Mouse (Mus musculus) erythroblast, embryonic 14.5 days (primary cell): Measurements from ENCODE around the gene Tubgcp3. TPM values are rescaled to one million over a fixed set of nuclear protein-coding genes. Genes with fewer than 3 reads are reported as not detected.

Experiments
- H3K27me3 ChIP-seq: 2 replicates; pipeline ENCODE4 v1.6.1; 2012; ENCODE audit warnings: inconsistent platforms; ENCODE audit not compliant: control insufficient read depth
- H3K36me3 ChIP-seq: 2 replicates; pipeline ENCODE4 v1.6.1; 2012; ENCODE audit warnings: mild to moderate bottlenecking, inconsistent platforms; ENCODE audit not compliant: control insufficient read depth
- H3K4me1 ChIP-seq: 2 replicates; pipeline ENCODE4 v1.6.1; 2012; ENCODE audit warnings: inconsistent platforms; ENCODE audit not compliant: control insufficient read depth
- H3K4me3 ChIP-seq: replicated peaks from 2 replicates; pipeline ENCODE3; 2012; ENCODE audit warnings: moderate library complexity, mild to moderate bottlenecking, inconsistent platforms
- H3K9me3 ChIP-seq: 2 replicates; pipeline ENCODE4 v1.6.1; 2012; ENCODE audit warnings: low read length, inconsistent platforms, mixed read lengths; ENCODE audit not compliant: control insufficient read depth
- GATA1 ChIP-seq: IDR thresholded peaks from 2 replicates; pipeline ENCODE4 v1.6.1; 2012; ENCODE audit warnings: low read length, inconsistent platforms, mixed read lengths
- TAL1 ChIP-seq: IDR thresholded peaks from 3 replicates; pipeline ENCODE4 v1.6.1; 2012; ENCODE audit warnings: low read length, inconsistent platforms, mixed read lengths
- polyA plus RNA-seq: library from polyadenylated mRNA; stranded (reverse); fragments of >175 nt; gene quantifications from 2 replicates; pipeline ENCODE4 v1.2.3, GENCODE M21; 2012

Gene Tubgcp3
- polyA plus RNA-seq, 1 experiment = 4.5 TPM

DNA sequence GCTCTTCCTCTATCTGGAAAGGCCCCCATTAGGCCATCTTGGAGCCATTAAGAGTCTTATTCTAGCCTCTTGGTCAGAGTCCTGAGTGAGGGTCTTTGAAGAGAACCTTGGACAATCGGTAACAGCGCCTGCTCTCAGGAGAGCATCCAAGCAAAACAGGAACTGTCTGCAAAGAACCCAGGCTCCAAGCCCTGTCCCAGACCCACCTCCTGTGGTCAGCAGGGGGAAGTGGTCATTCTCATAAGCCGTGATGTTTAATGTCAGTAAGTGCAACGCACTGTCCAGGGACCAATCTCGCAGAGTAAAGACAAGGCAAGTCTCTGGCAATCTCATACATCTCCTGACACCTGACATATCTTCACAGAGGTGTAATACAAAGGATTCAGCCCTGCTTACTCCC is 96.0 kb downstream of the Tubgcp3 start:
- no peaks in the 10 kb centered on the region for H3K9me3 ChIP-seq
- no peak overlapping the region for H3K4me3 ChIP-seq
- peaks cover 5% of the 10 kb centered on the region; the same call in 1 of the 2 replicates for H3K27me3 ChIP-seq
- no peak for TF ChIP-seq TAL1
- TF ChIP-seq GATA1 = no peak
- no peaks in the 10 kb centered on the region for H3K36me3 ChIP-seq
- no peaks in the 10 kb centered on the region for H3K4me1 ChIP-seq

DNA sequence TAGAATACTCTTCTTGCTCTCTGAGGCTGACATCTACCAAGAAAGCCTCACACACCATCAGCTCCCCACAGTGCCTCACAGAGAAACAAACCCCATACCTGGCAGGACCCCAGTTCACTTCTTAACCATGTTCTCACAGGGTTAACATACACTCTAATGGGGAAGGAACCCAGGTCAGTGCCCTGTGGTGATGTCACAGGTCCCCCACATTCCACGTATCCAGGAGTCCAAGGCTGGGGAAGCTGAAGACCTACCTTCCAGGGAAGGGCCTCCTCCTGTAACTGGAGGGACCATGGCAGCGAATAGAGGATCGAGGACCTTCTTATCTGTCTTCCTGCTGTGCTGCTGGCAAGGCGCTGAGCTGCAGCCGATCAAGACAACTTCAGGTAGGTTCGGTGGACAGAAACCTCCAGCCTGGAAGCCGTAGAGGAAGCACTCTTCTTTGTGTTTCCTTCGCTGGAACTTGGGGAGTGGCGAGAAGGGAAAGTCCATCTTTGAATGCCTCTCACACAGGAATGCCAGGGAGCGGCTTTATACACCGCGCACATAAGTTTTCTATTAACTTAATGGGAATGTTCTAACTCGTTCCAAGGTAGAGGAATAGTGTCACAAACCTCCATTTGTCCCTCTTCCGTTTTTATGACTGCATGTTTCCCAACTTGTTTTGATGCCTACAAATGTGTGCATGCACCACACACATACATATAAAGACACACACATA is 99.1 kb downstream of the Tubgcp3 start, which contains the start of gene Spaca7:
TSS of gene Spaca7 (plus strand) at position 216 of the 721 bp plus-strand sequence.
- Histone ChIP-seq H3K27me3 (peaks cover 5% of the 10 kb centered on the region; the same call in 1 of the 2 replicates), H3K4me3 (no peak within 1 kb of the TSS), H3K9me3 (no peaks in the 10 kb centered on the region), H3K4me1 (no peaks in the 10 kb centered on the region), H3K36me3 (no peaks in the 10 kb centered on the region)
- no peak for TF ChIP-seq TAL1
- no peak for TF ChIP-seq GATA1

DNA sequence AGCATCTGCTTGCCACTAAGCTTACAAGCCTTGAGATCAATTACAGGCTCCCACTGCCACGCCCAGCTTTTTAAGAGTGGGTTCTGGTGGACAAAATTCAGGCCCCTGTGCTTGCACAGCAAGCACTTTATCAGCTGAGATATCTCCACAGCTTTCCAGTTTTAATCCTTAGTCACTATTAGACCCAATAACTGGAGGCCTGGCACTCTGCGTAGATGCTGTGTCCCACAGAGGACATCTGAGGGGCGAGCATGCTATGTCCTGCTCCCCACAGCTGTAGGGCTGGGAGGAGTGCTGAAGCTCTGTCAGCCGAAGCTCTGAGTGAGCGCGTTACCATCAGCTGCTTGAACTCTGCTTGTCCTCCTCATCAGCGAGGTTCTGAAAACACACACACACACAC is 105.5 kb downstream of the Tubgcp3 start:
- Histone ChIP-seq H3K36me3 (no peaks in the 10 kb centered on the region), H3K4me1 (no peaks in the 10 kb centered on the region), H3K4me3 (no peak overlapping the region), H3K9me3 (no peaks in the 10 kb centered on the region), H3K27me3 (peaks cover 4% of the 10 kb centered on the region; the same call in 1 of the 2 replicates)
- TF ChIP-seq TAL1 (no peak), GATA1 (no peak)

DNA sequence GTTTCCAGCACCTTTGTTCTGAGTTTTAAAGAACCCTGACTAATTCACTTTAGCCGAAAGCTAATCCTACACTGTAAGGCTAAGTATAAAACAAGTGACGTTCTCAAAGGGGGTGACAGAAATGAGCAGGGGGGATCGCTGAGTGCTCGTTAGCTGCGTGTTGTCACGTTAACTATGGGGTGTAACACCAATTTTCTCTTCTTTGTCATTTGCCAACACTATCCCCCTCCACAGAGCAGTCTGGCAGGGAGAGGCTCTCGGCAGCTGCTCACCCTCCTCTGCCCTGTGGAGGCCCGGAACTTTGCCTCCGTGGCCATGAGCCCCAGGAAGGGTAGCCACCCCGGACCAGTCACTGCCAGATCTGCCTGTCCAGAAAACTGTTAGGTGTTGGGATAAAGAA is 106.6 kb downstream of the Tubgcp3 start:
- Histone ChIP-seq H3K4me1 (no peaks in the 10 kb centered on the region), H3K36me3 (no peaks in the 10 kb centered on the region), H3K9me3 (no peaks in the 10 kb centered on the region), H3K27me3 (peaks cover 4% of the 10 kb centered on the region; the same call in 1 of the 2 replicates), H3K4me3 (no peak overlapping the region)
- TF ChIP-seq TAL1 (no peak), GATA1 (no peak)

DNA sequence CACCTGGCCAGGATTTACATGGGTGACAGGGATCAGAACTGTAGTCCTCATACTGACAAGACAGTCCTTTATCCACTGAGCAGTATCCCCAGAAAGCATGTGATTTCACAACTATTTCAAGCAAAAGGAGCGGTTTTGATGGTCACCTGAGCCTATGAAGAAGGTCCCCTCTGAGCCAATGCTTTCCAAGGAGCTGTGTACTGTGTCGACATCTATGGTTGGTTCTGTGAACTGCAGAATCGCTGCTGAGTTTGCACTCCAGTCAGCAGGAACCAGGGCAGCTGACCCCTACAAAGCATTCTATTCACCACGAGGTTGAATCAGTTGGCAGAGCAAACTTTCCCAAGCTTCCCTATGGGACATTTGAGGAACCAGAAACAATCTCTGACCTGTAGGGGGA is 107.7 kb downstream of the Tubgcp3 start:
- Histone ChIP-seq H3K36me3 (no peaks in the 10 kb centered on the region), H3K27me3 (peaks cover 4% of the 10 kb centered on the region; the same call in 1 of the 2 replicates), H3K4me1 (no peaks in the 10 kb centered on the region), H3K4me3 (no peak overlapping the region), H3K9me3 (no peaks in the 10 kb centered on the region)
- TF ChIP-seq GATA1 (no peak), TAL1 (no peak)

Other genes starting within 250 kb of the Tubgcp3 start
- gene Spaca7, start 99.2 kb downstream of the Tubgcp3 start, polyA plus RNA-seq = not detected in 2 replicates
- gene Atp11a, start 84.8 kb upstream of the Tubgcp3 start, polyA plus RNA-seq = 0.02 and 0.03 TPM in 2 replicates
- gene Mcf2l, start 201.6 kb upstream of the Tubgcp3 start, polyA plus RNA-seq = 0.01 and 0.05 TPM in 2 replicates